Mouse (Mus musculus) liver, embryonic 14.5 days (tissue): Measurements from ENCODE around the gene Dmkn.

Source experiments
- CTCF ChIP-seq: IDR thresholded peaks from 2 replicates; pipeline ENCODE4 v1.5.1; 2016; ENCODE audit warnings: antibody characterized with exemption, low read depth, control low read depth
- EP300 ChIP-seq: IDR thresholded peaks from 2 replicates; pipeline ENCODE4 v1.6.1; 2016; ENCODE audit warnings: antibody characterized with exemption, low read depth

GRCm38 (mm10) chr7:30723274-30723953, 40.1 kb upstream of the Dmkn start:
- TF ChIP-seq CTCF (no peak), EP300 (no peak)
